Mouse (Mus musculus): ENCODE results near the gene Tpi1. TPM values are rescaled to one million over a fixed set of nuclear protein-coding genes. Genes with fewer than 3 reads are reported as not detected.

Tpi1 gene
- polyA plus RNA-seq, 1 experiment from 2014 or later = 1,356 TPM

DNA sequence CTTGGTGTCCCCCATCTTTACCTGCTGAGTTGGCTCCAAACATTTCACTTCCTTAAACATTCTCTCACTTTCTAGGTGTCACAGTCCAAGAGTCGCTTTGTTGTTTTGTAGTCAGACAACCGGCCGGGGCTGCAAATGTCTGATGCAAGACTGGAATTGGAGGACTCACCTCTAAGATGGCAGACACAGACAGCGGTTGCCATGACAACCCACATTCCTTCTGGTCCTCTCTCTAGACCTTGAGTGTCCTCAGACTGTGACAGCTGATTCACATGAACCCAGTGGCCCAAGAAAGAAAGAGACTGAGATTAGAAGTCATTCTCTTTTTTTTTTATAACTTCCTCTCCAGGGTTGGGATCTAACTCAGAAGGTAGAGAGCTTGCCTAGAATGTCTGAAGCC, 24.6 kb downstream of the Tpi1 start:
- H3K9me3 ChIP-seq (replicated peaks) = no peaks in the 10 kb centered on the region
- no peaks in the 10 kb centered on the region for H3K36me3 ChIP-seq
- ATAC-seq (ENCODE audit: insufficient number of reproducible peaks, low FRiP score) = no peak
- H3K9ac ChIP-seq = no peak overlapping the region
- 82% methylated on average over 4 of the region's 4 CpGs for WGBS
- H3K4me3 ChIP-seq = no peak overlapping the region
- no peaks in the 10 kb centered on the region for H3K4me1 ChIP-seq (replicated peaks)
- H3K4me2 ChIP-seq = no peak overlapping the region
- no peak overlapping the region for H3K27ac ChIP-seq (ENCODE audit: poor library complexity, severe bottlenecking)
- H3K27me3 ChIP-seq (replicated peaks) = no peaks in the 10 kb centered on the region

DNA sequence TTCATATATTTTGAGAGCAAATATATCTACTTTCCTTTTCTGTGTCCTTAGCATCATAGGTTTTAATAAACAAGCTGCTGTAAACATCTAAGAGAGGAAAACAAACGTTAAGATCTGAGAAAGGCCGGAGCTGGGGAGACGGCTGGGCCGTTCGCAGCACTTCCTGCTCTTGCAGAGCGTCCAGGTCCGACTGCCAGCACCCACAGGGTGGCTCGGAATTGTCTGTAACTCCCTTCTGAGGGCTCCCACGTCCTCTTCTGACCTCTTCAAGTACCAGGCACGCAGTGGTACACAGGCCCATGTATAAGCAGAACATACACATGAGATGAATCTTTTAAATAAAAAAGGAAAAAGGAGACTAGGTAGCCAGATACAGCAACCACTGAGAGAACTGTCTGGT, 26.4 kb downstream of the Tpi1 start:
- 72% methylated on average over 10 of the region's 10 CpGs for WGBS

DNA sequence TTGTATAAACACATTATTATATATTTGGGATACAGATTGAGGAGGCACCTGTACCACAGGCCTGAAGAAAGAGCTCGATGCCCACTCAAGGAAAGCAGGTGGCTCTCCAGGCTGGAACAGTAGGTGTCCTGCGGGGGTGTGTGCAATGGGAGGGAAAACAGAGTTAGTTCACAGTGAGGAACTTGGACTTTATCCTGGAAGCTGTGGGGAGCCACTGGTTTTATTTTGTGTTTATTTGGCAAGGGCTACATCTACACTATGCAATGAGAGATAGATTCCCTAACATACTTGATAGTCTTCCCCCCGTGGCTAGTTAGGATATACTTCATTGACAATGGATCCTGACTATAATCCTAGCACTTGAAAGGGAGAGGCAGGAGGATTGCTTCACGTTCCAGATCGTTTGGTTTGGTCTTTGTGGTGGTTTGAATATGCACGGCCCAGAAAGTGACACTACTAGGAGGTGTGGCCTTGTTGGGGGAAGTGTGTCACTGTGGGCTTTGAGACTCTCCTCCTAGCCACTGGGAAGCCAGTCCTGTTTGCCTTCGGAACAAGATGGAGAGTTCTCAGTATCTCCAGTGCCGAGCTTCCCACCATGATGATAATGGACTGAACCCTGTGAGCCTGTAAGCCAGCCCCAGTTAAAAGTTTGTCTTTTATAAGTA, 27.2 kb downstream of the Tpi1 start:
- Histone ChIP-seq H3K9ac (no peak overlapping the region), H3K4me2 (no peak overlapping the region), H3K27ac (ENCODE audit: poor library complexity, severe bottlenecking) (no peak overlapping the region), H3K4me3 (no peak overlapping the region), H3K4me1 (replicated peaks) (0 out of 2 replicates have a peak, but pooled peaks cover 3% of the 10 kb centered on the region), H3K9me3 (replicated peaks) (no peaks in the 10 kb centered on the region), H3K36me3 (no peaks in the 10 kb centered on the region), H3K27me3 (replicated peaks) (no peaks in the 10 kb centered on the region)
- ATAC-seq (ENCODE audit: insufficient number of reproducible peaks, low FRiP score) = no peak
- 53% methylated on average over 8 of the region's 8 CpGs for WGBS

More for the DNA sequence above, 26.4 kb downstream of the Tpi1 start:
- Histone ChIP-seq H3K9ac (no peak overlapping the region), H3K4me1 (replicated peaks) (0 out of 2 replicates have a peak, but pooled peaks cover under 1% of the 10 kb centered on the region), H3K4me2 (no peak overlapping the region), H3K27me3 (replicated peaks) (no peaks in the 10 kb centered on the region), H3K4me3 (no peak overlapping the region), H3K27ac (ENCODE audit: poor library complexity, severe bottlenecking) (no peak overlapping the region), H3K9me3 (replicated peaks) (no peaks in the 10 kb centered on the region), H3K36me3 (no peaks in the 10 kb centered on the region)
- ATAC-seq (ENCODE audit: insufficient number of reproducible peaks, low FRiP score) = no peak

DNA sequence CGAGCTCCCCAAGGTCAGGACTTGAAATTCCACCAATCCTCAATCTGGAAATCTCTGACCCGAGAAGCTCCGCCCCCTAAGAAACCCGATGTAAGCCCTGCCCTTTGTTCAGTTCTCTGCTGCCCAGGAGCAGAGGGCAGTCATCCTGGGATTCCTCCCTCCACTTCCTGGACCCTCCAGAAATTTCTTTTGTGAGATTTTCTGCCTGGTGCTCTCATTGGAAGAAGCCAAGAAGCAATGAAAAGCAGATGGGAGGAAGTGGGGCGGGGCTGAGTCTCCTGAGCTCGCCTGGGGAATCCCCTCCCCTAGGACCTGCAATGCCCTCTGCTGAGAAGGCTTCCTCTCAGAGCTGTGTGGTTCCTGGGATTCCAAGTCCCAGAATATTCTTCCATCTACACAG, 31.7 kb downstream of the Tpi1 start:
- WGBS = 18% methylated on average over 6 of the region's 6 CpGs
- H3K27me3 ChIP-seq (replicated peaks) = peaks cover 26% of the 10 kb centered on the region

DNA sequence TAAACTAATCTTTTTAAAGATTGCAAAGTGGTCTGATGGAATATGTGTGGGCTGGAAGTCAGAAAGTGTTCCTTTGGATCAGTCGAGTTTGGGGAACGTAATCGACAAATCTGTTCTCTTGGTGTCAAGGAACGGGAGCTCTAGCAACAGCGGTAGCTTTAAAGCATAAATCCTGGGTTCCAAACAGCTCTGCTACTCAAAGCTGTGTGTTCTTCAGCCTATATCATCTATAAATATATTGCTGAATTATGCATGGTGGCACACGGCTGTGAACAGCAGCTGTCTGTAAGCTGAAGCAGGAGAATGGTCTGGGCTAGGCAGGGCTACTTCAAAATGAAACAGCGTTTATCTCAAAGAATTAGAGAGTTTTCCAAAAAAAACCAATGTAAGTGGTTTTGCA, 33.2 kb downstream of the Tpi1 start:
- Histone ChIP-seq H3K4me1 (replicated peaks) (peaks cover 12% of the 10 kb centered on the region), H3K9ac (no peak overlapping the region), H3K9me3 (replicated peaks) (0 out of 2 replicates have a peak, but pooled peaks cover 2% of the 10 kb centered on the region), H3K4me2 (no peak overlapping the region), H3K36me3 (no peaks in the 10 kb centered on the region), H3K4me3 (no peak overlapping the region), H3K27me3 (replicated peaks) (peaks cover 26% of the 10 kb centered on the region), H3K27ac (ENCODE audit: poor library complexity, severe bottlenecking) (no peak overlapping the region)
- 80% methylated on average over 7 of the region's 7 CpGs for WGBS
- no peak for ATAC-seq (ENCODE audit: insufficient number of reproducible peaks, low FRiP score)

More for the DNA sequence above, 31.7 kb downstream of the Tpi1 start:
- ATAC-seq (ENCODE audit: insufficient number of reproducible peaks, low FRiP score) = peak; percentile 30; the same call in 1 of the 2 replicates
- H3K4me1 ChIP-seq (replicated peaks) = peaks cover 12% of the 10 kb centered on the region
- H3K9ac ChIP-seq = no peak overlapping the region
- no peaks in the 10 kb centered on the region for H3K9me3 ChIP-seq (replicated peaks)
- no peaks in the 10 kb centered on the region for H3K36me3 ChIP-seq
- H3K4me2 ChIP-seq = peak overlapping the region; percentile 38
- no peak overlapping the region for H3K27ac ChIP-seq (ENCODE audit: poor library complexity, severe bottlenecking)
- no peak overlapping the region for H3K4me3 ChIP-seq

DNA sequence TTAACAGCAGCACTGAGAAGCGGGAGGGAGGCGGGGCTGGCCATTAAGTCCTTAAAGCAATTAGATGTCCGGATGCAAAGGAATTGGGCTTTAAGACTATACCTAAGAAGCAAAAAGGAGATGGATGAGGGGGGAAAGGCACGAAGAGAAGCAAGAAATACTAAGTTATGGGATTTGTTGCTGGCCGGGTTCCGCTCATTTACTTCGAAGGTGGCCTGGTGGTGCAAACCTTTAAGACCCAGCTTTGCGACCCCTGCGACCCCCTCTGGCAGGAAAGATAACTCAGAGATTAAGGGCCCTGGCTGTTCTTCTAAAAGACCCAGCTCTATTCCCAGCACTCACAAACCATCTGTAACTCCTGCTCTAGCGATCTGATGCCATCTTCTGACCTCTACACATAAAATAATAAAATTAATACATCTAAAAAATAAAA, 34.1 kb downstream of the Tpi1 start:
- H3K9me3 ChIP-seq (replicated peaks) = 0 out of 2 replicates have a peak, but pooled peaks cover 2% of the 10 kb centered on the region
- peak overlapping the region; percentile 51; the same call in 1 of the 2 replicates for H3K9ac ChIP-seq
- WGBS = 5% methylated on average over 10 of the region's 10 CpGs
- peaks cover 12% of the 10 kb centered on the region for H3K4me1 ChIP-seq (replicated peaks)
- H3K27ac ChIP-seq (ENCODE audit: poor library complexity, severe bottlenecking) = no peak overlapping the region
- peak overlapping the region; percentile 86 for H3K4me2 ChIP-seq
- no peaks in the 10 kb centered on the region for H3K36me3 ChIP-seq
- ATAC-seq (ENCODE audit: insufficient number of reproducible peaks, low FRiP score) = no peak
- peak overlapping the region; percentile 43 for H3K4me3 ChIP-seq
- H3K27me3 ChIP-seq (replicated peaks) = peaks cover 26% of the 10 kb centered on the region

DNA sequence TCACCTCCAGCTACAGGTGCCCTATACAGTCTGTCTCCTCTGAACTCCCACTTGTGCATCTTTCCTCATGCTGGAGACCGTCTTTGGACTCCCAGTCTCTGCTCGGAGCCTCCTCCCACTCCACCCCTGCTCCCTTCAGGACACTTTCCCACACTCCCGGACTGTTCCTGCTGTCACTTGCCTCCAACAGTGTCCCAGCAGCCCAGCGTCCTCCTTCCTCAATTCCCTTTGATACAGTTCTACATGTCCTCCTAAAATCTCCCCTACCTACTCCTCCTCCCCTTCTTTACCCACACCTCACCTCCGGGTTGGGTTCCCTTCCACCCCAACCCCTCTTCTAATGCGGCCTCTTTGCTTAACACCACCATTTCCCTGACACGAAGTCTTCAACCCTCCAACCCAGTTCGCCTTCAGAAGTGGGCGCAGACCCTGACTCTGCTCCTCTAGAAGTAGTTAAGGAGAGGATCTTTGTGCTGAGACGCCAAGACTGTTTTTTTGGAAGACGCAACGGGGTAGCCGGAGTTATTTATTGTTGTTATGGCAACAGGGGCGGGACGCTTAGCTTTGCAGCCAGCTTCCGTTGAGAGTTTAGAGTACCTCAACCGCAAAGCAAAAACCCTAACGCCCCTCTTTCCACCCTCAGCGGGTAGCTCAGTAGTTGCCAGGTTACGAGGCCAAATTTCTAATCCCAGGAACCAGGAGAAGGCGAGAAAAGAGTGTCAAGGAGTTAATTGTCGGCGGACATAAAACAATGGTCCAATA, 34.7 kb downstream of the Tpi1 start, which contains the start of gene Lrrc23:
Lrrc23 (minus strand) TSS at position 506 of the 762 bp plus-strand sequence.
- no peaks in the 10 kb centered on the region for H3K36me3 ChIP-seq
- ATAC-seq (ENCODE audit: insufficient number of reproducible peaks, low FRiP score) = 0 out of 2 replicates have a peak, but pooled peaks have one; percentile 40

DNA sequence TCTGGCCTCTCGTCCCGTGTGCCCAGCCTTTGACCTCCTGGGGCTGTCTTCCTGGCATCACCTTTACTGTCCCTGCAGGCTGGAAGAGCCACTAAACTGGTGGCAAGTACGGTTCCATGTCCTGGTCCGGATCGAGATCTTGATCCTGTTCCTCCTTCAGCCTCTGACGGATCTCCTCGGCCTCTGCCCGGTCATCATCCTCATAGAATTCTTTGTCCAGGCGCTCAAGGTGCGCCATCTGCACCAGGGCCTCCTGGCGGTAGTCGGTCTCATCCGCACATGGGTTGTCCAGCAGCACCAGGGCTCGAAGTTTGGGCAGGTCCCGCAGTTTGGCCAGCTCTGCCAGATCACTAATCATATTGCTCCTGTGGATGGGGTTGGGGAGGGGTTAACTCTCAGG, 43.6 kb downstream of the Tpi1 start:
- WGBS = 70% methylated on average over 15 of the region's 15 CpGs
- H3K36me3 ChIP-seq = no peaks in the 10 kb centered on the region
- H3K4me2 ChIP-seq = peak overlapping the region; percentile 81; the same call in 1 of the 2 replicates
- H3K27ac ChIP-seq (ENCODE audit: poor library complexity, severe bottlenecking) = no peak overlapping the region
- H3K27me3 ChIP-seq (replicated peaks) = peaks cover 29% of the 10 kb centered on the region
- no peaks in the 10 kb centered on the region for H3K9me3 ChIP-seq (replicated peaks)
- no peak overlapping the region for H3K9ac ChIP-seq
- H3K4me1 ChIP-seq (replicated peaks) = peaks cover 26% of the 10 kb centered on the region
- no peak for ATAC-seq (ENCODE audit: insufficient number of reproducible peaks, low FRiP score)
- no peak overlapping the region for H3K4me3 ChIP-seq

More for the DNA sequence above, 34.7 kb downstream of the Tpi1 start, which contains the start of gene Lrrc23:
- peaks cover 12% of the 10 kb centered on the region for H3K4me1 ChIP-seq (replicated peaks)
- WGBS = 2% methylated on average over 23 of the region's 23 CpGs
- H3K4me2 ChIP-seq = peak within 1 kb of the TSS; percentile 86
- H3K9me3 ChIP-seq (replicated peaks) = 0 out of 2 replicates have a peak, but pooled peaks cover 2% of the 10 kb centered on the region
- H3K4me3 ChIP-seq = peak within 1 kb of the TSS; percentile 43
- no peak within 1 kb of the TSS for H3K27ac ChIP-seq (ENCODE audit: poor library complexity, severe bottlenecking)
- H3K27me3 ChIP-seq (replicated peaks) = peaks cover 26% of the 10 kb centered on the region
- H3K9ac ChIP-seq = peak within 1 kb of the TSS; percentile 51

DNA sequence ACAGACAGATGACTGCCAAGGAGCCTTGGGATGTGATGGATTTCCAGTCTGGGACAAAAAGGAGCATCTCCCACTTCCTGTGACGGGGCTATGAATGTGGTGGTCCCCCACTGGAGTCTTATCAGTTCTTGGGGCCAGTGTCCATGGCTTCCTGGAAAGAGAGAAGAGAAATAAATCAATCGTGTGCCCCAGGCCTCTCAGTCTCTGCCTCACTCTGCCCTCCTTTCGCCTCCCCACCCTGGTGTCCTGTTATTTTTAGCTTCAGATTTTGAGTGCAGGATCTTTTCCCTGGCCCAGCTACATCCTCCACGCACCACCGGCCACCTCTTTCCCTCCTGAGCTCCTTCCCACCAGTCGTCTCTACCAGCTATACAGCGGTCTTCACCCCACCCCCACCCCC, 44.1 kb downstream of the Tpi1 start:
- Histone ChIP-seq H3K4me1 (replicated peaks) (peaks cover 26% of the 10 kb centered on the region), H3K4me2 (peak overlapping the region; percentile 81), H3K9me3 (replicated peaks) (no peaks in the 10 kb centered on the region), H3K9ac (peak overlapping the region; percentile 66), H3K27ac (ENCODE audit: poor library complexity, severe bottlenecking) (0 out of 2 replicates have a peak overlapping the region, but pooled peaks have one; percentile 18), H3K4me3 (peak overlapping the region; percentile 53), H3K27me3 (replicated peaks) (peaks cover 33% of the 10 kb centered on the region), H3K36me3 (no peaks in the 10 kb centered on the region)
- WGBS = 24% methylated on average over 7 of the region's 7 CpGs
- no peak for ATAC-seq (ENCODE audit: insufficient number of reproducible peaks, low FRiP score)

DNA sequence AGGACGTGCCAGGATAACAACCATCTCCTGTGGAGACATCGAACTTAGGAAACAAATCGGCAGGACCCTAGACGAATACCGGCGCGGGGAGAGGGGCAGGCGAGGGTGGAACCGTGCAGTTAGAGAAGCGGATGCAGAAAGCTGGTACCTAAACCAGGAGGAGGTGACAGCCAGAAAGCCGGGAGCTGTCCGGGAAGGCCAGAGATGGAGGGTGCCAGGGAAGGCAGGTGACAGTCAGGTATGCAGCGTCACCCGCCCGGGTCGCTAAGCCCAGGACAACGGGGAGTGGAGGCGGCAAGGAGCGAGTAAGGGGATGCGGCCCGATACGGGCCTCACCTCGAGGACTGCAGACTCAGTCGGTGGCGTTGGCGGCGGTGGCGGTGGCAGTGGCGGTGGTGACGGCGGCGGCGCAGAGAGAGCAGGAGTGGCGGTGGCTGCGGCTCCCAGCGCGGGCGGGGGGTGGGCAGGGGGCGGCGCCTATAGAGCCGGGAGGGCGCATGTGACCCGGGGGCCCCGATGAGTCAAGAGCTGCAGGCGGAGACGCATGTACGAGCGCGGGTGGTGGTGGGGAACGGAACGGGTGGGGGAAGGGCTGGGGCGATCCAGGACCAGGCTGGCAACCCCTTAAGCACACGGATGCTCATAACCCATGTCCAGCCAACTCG, 44.9 kb downstream of the Tpi1 start, which contains the start of gene Eno2:
Eno2 (minus strand) TSS at position 573 of the 665 bp plus-strand sequence.
- H3K36me3 ChIP-seq = no peaks in the 10 kb centered on the region
- peak within 1 kb of the TSS; percentile 66 for H3K9ac ChIP-seq
- peak; percentile 75 for ATAC-seq (ENCODE audit: insufficient number of reproducible peaks, low FRiP score)
- peak within 1 kb of the TSS; percentile 81 for H3K4me2 ChIP-seq
- H3K27ac ChIP-seq (ENCODE audit: poor library complexity, severe bottlenecking) = peak within 1 kb of the TSS; percentile 18; the same call in 1 of the 2 replicates
- peaks cover 26% of the 10 kb centered on the region for H3K4me1 ChIP-seq (replicated peaks)
- peaks cover 33% of the 10 kb centered on the region for H3K27me3 ChIP-seq (replicated peaks)
- H3K9me3 ChIP-seq (replicated peaks) = no peaks in the 10 kb centered on the region
- peak within 1 kb of the TSS; percentile 53 for H3K4me3 ChIP-seq
- under 1% methylated on average over 52 of the region's 54 CpGs for WGBS

Data from heart, embryonic 12.5 days (tissue).